ENCODE assay signal across 8 mouse cellular contexts in genomic region chr6:83077630-83078323, GRCm38 (mm10). TPM values are rescaled to one million over a fixed set of nuclear protein-coding genes. Genes with fewer than 3 reads are reported as not detected.
A peak's percentile ranks its signal among the peaks of the same experiment; 100 is the strongest.
DNase-seq lines count a peak whose midpoint lies in the region; ATAC-seq lines count a peak whose summit lies in the region.

TSS of gene Pcgf1 (plus strand) at chr6:83077869.

- peaks cover 19% of the 10 kb centered on the region for H3K4me1 ChIP-seq in kidney, embryonic 16.5 days (ENCODE audit: insufficient read depth, low read length)
- H3K4me1 ChIP-seq in hindbrain, embryonic 11.5 days (replicated peaks; ENCODE audit: control insufficient read depth, insufficient read depth, low read length), result no peaks in the 10 kb centered on the region
- H3K4me1 ChIP-seq in midbrain, embryonic 10.5 days, result peaks cover 24% of the 10 kb centered on the region

- peaks cover 38% of the 10 kb centered on the region for H3K27me3 ChIP-seq in kidney, embryonic 16.5 days (ENCODE audit: insufficient read depth, low read length)
- H3K27me3 ChIP-seq in hindbrain, embryonic 11.5 days (ENCODE audit: control insufficient read depth, insufficient read depth, low read length), result peaks cover 35% of the 10 kb centered on the region
- peaks cover 75% of the 10 kb centered on the region for H3K27me3 ChIP-seq in midbrain, embryonic 10.5 days (ENCODE audit: low read depth, poor library complexity, severe bottlenecking)

- no peaks in the 10 kb centered on the region for H3K9me3 ChIP-seq in kidney, embryonic 16.5 days (ENCODE audit: low read length)
- H3K9me3 ChIP-seq in hindbrain, embryonic 11.5 days (ENCODE audit: control insufficient read depth, low read length), result no peaks in the 10 kb centered on the region
- no peaks in the 10 kb centered on the region for H3K9me3 ChIP-seq in midbrain, embryonic 10.5 days (replicated peaks)

- no peak for DNase-seq in kidney, postnatal 25 days
- peak; percentile 15 for DNase-seq in MEL-GATA-1-ER (ENCODE audit: extremely low read depth, low read depth)
- peak; percentile 71 for DNase-seq in embryo, embryonic 11 days
- no peak for DNase-seq in hindbrain, embryonic 11.5 days (ENCODE audit: low spot score)
- no peak for DNase-seq in left cerebral cortex, postnatal 36 days (ENCODE audit: low spot score in 2 of 2)
- DNase-seq in midbrain, embryonic 10.5 days (ENCODE audit: low spot score), result no peak
- DNase-seq in gastrocnemius, postnatal 10 days, result no peak

- intact Hi-C loops in left cerebral cortex, postnatal 36 days (cut with DNase I), result loop anchor here (1.0 to 10.0 kb wide), 4 partner anchors 23 to 637 kb away; partner anchors contain the start of genes Aup1, Ccdc142, Gm42688 and Vax2

- H3K27ac ChIP-seq in kidney, embryonic 16.5 days (ENCODE audit: low read length), result peak within 1 kb of the TSS; percentile 88
- peak within 1 kb of the TSS; percentile 83 for H3K27ac ChIP-seq in hindbrain, embryonic 11.5 days (ENCODE audit: low read depth, low read length)
- peak within 1 kb of the TSS; percentile 97 for H3K27ac ChIP-seq in midbrain, embryonic 10.5 days (replicated peaks)

- peak; percentile 84 for ATAC-seq in kidney, embryonic 16.5 days (ENCODE audit: low FRiP score, low TSS enrichment)
- peak; percentile 83 for ATAC-seq in hindbrain, embryonic 11.5 days (ENCODE audit: low FRiP score)

- H3K9ac ChIP-seq in kidney, embryonic 16.5 days (replicated peaks; ENCODE audit: low read length), result peak within 1 kb of the TSS; percentile 90
- peak within 1 kb of the TSS; percentile 78 for H3K9ac ChIP-seq in hindbrain, embryonic 11.5 days (ENCODE audit: low read depth, low read length)

- H3K36me3 ChIP-seq in kidney, embryonic 16.5 days (ENCODE audit: insufficient read depth, low read length), result peaks cover 16% of the 10 kb centered on the region
- no peaks in the 10 kb centered on the region for H3K36me3 ChIP-seq in hindbrain, embryonic 11.5 days (ENCODE audit: control insufficient read depth, insufficient read depth, low read length)
- H3K36me3 ChIP-seq in midbrain, embryonic 10.5 days, result peaks cover 27% of the 10 kb centered on the region

- H3K4me2 ChIP-seq in kidney, embryonic 16.5 days (replicated peaks; ENCODE audit: low read depth, low read length), result peak within 1 kb of the TSS; percentile 99
- H3K4me2 ChIP-seq in hindbrain, embryonic 11.5 days (replicated peaks; ENCODE audit: low read depth, low read length), result peak within 1 kb of the TSS; percentile 78

- peak within 1 kb of the TSS; percentile 90 for H3K4me3 ChIP-seq in kidney, embryonic 16.5 days (ENCODE audit: low read length)
- H3K4me3 ChIP-seq in hindbrain, embryonic 11.5 days (ENCODE audit: low read depth, low read length), result peak within 1 kb of the TSS; percentile 77
- H3K4me3 ChIP-seq in midbrain, embryonic 10.5 days, result peak within 1 kb of the TSS; percentile 84

- WGBS in kidney, embryonic 16.5 days, result under 1% methylated on average over 53 of the region's 54 CpGs
- WGBS in hindbrain, embryonic 11.5 days, result under 1% methylated on average over 54 of the region's 54 CpGs
- under 1% methylated on average over 54 of the region's 54 CpGs for WGBS in midbrain, embryonic 10.5 days

RNA-seq across cellular contexts. Expression of gene Pcgf1, which starts in this region (rescaled TPM):
- 43.1 and 44.5 TPM in 2 replicates for polyA plus RNA-seq in kidney, embryonic 16.5 days (2015; fragmentation: Nextera tagmentation; extraction: Ambion mirVana)
- 38.1 and 39.8 TPM in 2 replicates for polyA plus RNA-seq in hindbrain, embryonic 11.5 days (2014; fragmentation: Nextera tagmentation; extraction: Ambion mirVana)
- 10 to 100 TPM; 21.6 to 35.9 TPM for total RNA-seq in left cerebral cortex, postnatal 36 days (2021)
- polyA plus RNA-seq in midbrain, embryonic 10.5 days (2016; fragmentation: Nextera tagmentation; extraction: Ambion mirVana), result 36.5 and 37.7 TPM in 2 replicates
- total RNA-seq in gastrocnemius, postnatal 10 days (2021), result 1 to 10 TPM; 5.5 to 8.5 TPM

Comparison
In these comparisons a context has a peak if more than half of its experiments do, and no peak if none do; other contexts are left out.
1. DNase-seq: peak in MEL-GATA-1-ER (single experiment) and embryo, embryonic 11 days (single experiment); none in kidney, postnatal 25 days (0 of 2), hindbrain, embryonic 11.5 days (single experiment), left cerebral cortex, postnatal 36 days (0 of 2), midbrain, embryonic 10.5 days (single experiment) and gastrocnemius, postnatal 10 days (single experiment).
2. Peak in every context shown above with its lines, with median percentiles within 50 percentile points of each other: H3K27ac ChIP-seq and H3K4me3 ChIP-seq.